Mouse (Mus musculus) neural tube, embryonic 12.5 days (tissue): ENCODE results near the gene Phldb1. TPM values are rescaled to one million over a fixed set of nuclear protein-coding genes. Genes with fewer than 3 reads are reported as not detected.
"Not testable (repeated sequence)": the region's sequence is repeated elsewhere in the genome, so short reads cannot be mapped to it uniquely, and the experiment has no call there.

Experiments used
- ATAC-seq: fragments of 200-750 bp; cut with Nextera tagmentation; 2 replicates; pipeline ENCODE4 v1.8.0; 2017; ENCODE audit warnings: low read depth, mild to moderate bottlenecking, moderate TSS enrichment, moderate library complexity; ENCODE audit not compliant: low FRiP score
- H3K27ac ChIP-seq: fragments of 300-500 bp; sonication (generic); 2 replicates; pipeline ENCODE4 v1.5.1; 2016
- H3K27me3 ChIP-seq: fragments of 300-500 bp; sonication (generic); replicated peaks from 2 replicates; pipeline ENCODE4 v1.6.1; 2016; ENCODE audit warnings: mild to moderate bottlenecking
- H3K36me3 ChIP-seq: fragments of 300-500 bp; sonication (generic); 2 replicates; pipeline ENCODE4 v1.6.1; 2016; ENCODE audit warnings: mild to moderate bottlenecking
- H3K4me1 ChIP-seq: fragments of 300-500 bp; sonication (generic); 2 replicates; pipeline ENCODE4 v1.6.1; 2016
- H3K4me2 ChIP-seq: fragments of 300-500 bp; sonication (generic); replicated peaks from 2 replicates; pipeline ENCODE4 v1.6.1; 2016; ENCODE audit warnings: mild to moderate bottlenecking
- H3K4me3 ChIP-seq: fragments of 300-500 bp; sonication (generic); 2 replicates; pipeline ENCODE4 v1.5.1; 2016
- H3K9ac ChIP-seq: fragments of 300-500 bp; sonication (generic); 2 replicates; pipeline ENCODE4 v1.6.1; 2016; ENCODE audit warnings: mild to moderate bottlenecking
- H3K9me3 ChIP-seq: fragments of 300-500 bp; sonication (generic); 2 replicates; pipeline ENCODE4 v1.6.1; 2016; ENCODE audit warnings: mild to moderate bottlenecking
- WGBS: fragments of 180-500 bp; shearing (Covaris S2); methylation state at CpG from one replicate; pipeline ENCODE4 v1.1.7; 2016; 5-methylcytosine and 5-hydroxymethylcytosine counted together
- polyA plus RNA-seq: library from polyadenylated mRNA; unstranded; fragments of >200 nt; fragmentation: Nextera tagmentation; extraction: Ambion mirVana; gene quantifications from 2 replicates; pipeline ENCODE4 v1.2.1, GENCODE M21; 2016

The Phldb1 gene
- 58.9 and 61.6 TPM in 2 replicates for polyA plus RNA-seq

DNA sequence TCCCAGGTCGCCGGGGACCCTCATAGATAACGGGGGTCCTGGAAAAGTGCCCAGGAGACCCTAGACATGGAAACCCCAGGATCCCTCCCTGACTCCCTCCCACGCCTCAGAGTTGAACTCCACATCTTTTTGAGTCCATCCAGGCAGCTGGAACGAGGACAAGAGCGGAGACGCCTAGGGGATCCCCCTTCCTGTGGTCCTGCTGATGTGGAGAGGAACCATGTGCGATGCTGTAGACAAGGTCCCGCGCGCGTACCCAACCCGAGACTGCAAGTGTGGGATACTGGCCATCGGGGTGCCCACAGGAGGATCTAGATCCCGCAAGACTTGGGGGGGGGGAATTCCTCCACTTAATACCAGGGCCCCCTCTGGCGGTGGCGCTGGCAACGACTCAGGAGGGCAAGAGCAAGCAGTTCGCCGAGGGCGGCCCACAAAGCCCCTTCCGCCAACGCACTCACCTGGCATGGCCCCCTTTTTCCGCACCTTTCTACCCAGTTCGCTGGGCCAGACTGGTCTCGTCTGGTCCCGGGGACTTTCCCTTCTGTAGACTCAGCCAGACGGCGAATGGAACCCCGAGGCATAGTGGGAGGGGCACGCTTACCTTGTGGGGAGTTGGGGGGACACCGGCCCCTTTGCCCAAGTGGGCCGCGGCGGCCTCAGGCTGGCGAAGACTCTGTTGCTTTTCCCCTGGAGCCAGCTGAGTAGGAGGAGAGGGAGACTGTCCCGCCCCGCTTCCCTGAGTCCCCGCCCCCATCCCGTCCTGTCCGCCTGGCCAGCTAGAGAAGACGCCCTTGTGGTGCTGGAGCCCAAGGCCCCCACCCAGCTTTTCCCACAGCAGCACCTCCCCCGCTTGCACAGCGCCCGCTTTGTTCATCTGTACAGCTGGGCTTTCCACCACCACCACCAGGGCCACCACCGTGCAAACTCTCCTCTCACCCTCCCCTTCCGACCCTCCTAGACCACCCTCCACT lies at the start of gene Phldb1:
Gene Phldb1, minus strand, starts transcription at position 675 of the 971 bp plus-strand sequence.
- Histone ChIP-seq H3K4me3 (peak within 1 kb of the TSS; percentile 64), H3K9ac (peak within 1 kb of the TSS; percentile 69), H3K4me1 (peaks cover 26% of the 10 kb centered on the region), H3K27ac (no peak within 1 kb of the TSS), H3K27me3 (peaks cover 5% of the 10 kb centered on the region; the same call in 1 of the 2 replicates), H3K36me3 (no peaks in the 10 kb centered on the region), H3K9me3 (no peaks in the 10 kb centered on the region), H3K4me2 (peak within 1 kb of the TSS; percentile 99)
- under 1% methylated on average over 47 of the region's 47 CpGs for WGBS
- ATAC-seq: peak; percentile 78

DNA sequence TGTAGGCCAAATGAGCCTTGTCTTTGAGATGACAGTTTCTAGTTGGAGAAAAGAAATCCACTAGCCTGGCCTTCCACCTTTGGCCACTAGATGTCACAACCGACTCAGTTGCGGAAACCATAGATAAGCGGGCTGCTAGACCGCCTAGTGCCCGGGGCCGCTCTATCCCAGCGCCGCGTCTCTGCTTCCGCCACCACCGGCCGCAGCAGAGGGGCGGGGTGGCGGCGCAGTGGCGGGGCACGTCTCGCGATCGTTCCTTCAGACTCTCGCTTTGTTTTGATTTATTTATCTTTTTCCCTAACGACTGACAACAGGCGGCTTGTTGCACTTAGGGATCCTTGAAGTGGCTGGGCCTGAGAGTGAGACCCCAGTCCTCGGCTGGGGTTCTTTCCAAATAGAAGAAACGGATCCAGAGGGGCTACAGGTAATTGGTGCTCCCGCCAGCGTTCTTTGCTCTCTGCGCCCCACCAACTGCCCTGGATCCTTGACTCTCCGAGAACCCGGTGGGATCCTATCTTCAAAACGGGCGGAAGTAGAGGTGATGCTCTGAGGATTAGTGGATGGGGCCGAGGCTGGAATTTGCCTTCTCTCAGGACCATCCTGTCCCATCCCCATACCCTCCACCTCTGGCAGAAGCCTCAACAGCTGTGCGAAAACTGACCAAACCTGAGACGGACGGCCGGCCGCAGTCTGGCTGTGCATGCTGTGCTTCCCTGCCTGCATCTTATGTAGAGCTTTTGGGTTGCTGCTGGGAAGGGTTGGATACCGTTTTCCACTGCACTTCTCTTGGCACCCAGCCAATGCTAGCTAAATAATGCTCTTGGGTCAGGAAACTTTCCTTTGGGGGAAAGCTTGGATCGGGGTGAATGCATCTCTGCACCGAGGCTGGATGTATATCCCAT lies 38.0 kb upstream of the Phldb1 start:
- Histone ChIP-seq H3K9ac (peak overlapping the region; percentile 77), H3K4me2 (peak overlapping the region; percentile 73), H3K27me3 (no peaks in the 10 kb centered on the region), H3K9me3 (no peaks in the 10 kb centered on the region), H3K4me1 (peaks cover 9% of the 10 kb centered on the region), H3K27ac (peak overlapping the region; percentile 53), H3K4me3 (peak overlapping the region; percentile 66), H3K36me3 (peaks cover 15% of the 10 kb centered on the region)
- under 1% methylated on average over 41 of the region's 41 CpGs for WGBS
- ATAC-seq: peak; percentile 97

DNA sequence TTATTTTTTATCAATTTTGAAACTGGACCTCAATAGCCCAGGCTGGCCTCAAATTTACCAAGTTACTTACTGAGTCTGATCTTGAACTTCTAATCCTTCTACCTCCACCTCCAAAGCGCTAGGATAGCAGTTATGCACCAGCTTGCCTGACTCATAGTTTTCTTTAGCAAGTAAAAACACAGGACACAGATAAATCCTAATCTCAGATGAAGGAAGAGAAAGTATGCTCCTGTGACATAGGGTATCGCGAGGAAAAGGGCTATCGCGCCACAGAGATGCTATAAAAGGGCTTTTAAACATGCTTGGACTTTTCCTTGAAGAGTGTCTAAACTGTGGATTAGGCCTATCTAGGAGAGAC lies 37.4 kb upstream of the Phldb1 start:
- Histone ChIP-seq H3K4me3 (no peak overlapping the region), H3K4me1 (peaks cover 9% of the 10 kb centered on the region), H3K9ac (no peak overlapping the region), H3K4me2 (no peak overlapping the region), H3K27me3 (no peaks in the 10 kb centered on the region), H3K36me3 (peaks cover 15% of the 10 kb centered on the region), H3K27ac (no peak overlapping the region), H3K9me3 (no peaks in the 10 kb centered on the region)
- no peak for ATAC-seq
- 27% methylated on average over 5 of the region's 5 CpGs for WGBS

DNA sequence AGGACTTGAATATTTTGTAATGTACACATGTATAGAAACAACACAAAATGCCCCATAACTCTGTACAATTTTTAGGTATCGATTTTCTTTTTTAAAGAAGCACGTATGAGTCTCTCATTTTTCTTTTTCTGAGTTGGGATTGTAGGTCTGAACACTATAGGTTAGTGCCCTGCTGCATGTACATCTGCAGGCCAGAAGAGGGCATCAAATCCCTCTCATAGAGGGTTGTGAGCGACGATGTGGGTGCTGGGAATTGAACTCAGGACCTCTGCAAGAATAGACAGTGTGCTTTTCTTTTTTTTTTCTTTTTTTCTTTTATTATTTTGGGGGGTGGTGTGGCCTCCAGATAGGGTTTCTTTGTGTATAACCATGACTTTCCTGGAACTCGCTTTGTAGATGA lies 36.4 kb upstream of the Phldb1 start:
- H3K9ac ChIP-seq: no peak overlapping the region
- peaks cover 15% of the 10 kb centered on the region for H3K36me3 ChIP-seq
- no peak for ATAC-seq
- no peak overlapping the region for H3K4me2 ChIP-seq
- H3K4me1 ChIP-seq: peaks cover 16% of the 10 kb centered on the region
- 94% methylated on average over 5 of the region's 5 CpGs for WGBS
- no peak overlapping the region for H3K27ac ChIP-seq
- no peaks in the 10 kb centered on the region for H3K27me3 ChIP-seq
- no peaks in the 10 kb centered on the region for H3K9me3 ChIP-seq
- no peak overlapping the region for H3K4me3 ChIP-seq

DNA sequence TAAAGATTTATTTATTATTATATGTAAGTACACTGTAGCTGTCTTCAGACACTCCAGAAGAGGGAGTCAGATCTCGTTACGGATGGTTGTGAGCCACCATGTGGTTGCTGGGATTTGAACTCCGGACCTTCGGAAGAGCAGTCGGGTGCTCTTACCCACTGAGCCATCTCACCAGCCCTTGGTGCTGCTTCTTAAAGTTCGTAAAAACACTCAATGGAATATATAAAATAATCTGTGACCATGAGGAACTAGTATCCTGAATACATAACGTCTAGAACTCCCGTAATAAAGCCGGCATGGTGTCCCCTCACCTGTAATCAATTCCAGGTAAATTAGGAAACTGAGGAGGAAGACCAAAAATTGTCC lies 33.0 kb upstream of the Phldb1 start:
- H3K27me3 ChIP-seq, H3K9me3 ChIP-seq, H3K9ac ChIP-seq, H3K36me3 ChIP-seq, H3K27ac ChIP-seq: not testable (repeated sequence)
- 0 out of 2 replicates have a peak overlapping the region, but pooled peaks have one; percentile 9 for H3K4me3 ChIP-seq
- WGBS: 34% methylated on average over 9 of the region's 9 CpGs
- H3K4me2 ChIP-seq: peak overlapping the region; percentile 75
- peak; percentile 39 for ATAC-seq
- H3K4me1 ChIP-seq: peaks cover 14% of the 10 kb centered on the region

DNA sequence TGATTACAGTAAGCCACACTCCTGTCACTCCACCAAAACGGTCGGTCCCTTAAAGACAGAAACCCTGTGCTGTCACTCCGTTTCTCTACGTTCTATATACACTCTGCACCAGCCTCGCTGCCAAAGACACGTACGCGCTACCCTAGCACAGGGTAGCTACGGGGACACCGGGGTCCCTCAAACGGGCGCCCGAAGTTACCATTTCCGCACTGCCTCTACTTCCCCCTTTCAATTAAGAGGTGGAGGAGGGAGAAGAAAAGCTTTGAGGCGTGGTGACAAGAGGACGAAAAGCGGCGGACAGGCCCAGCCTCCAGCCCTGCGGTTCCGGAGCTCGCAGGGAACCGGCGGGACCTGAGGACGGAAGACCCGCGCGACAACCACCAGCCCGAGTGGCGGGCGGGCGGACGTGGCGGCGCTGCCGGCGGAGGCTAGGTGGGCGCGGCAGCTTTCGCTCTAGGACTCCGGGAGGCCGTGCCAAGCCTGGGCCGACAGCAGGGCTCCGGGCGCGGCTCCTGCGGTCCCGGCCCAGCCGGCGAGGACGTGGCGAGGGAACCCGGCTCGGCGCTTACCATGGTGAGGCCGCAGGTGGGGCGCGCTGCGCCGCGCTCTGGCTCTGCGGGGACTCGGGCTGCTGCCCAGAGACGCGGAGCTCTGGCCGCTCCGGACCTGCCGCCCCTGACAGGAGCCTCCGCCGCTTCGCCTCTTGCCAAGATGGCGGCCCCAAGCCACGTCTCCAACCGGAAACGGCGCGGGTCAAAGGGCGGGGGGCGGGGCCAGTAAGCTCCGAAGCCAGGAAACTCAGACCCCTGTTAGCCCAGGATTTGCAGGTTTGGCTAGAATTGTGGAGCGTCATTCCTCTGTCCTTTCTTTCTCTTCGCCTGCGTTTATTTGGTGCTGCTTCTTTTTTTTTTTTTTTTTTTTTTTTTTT lies 32.4 kb upstream of the Phldb1 start, which contains the start of the genes Arcn1 and Ift46:
Gene Arcn1, minus strand, starts transcription at position 745 of the 928 bp plus-strand sequence.
Gene Ift46, plus strand, starts transcription at position 808 of the 928 bp plus-strand sequence.
- no peaks in the 10 kb centered on the region for H3K36me3 ChIP-seq
- H3K9ac ChIP-seq: peak within 1 kb of the TSS; percentile 95
- H3K4me2 ChIP-seq: peak within 1 kb of the TSS; percentile 75
- H3K27me3 ChIP-seq: no peaks in the 10 kb centered on the region
- ATAC-seq: peak; percentile 89
- H3K4me1 ChIP-seq: peaks cover 14% of the 10 kb centered on the region
- peak within 1 kb of the TSS; percentile 95 for H3K27ac ChIP-seq
- H3K9me3 ChIP-seq: no peaks in the 10 kb centered on the region
- peak within 1 kb of the TSS; percentile 98 for H3K4me3 ChIP-seq
- WGBS: under 1% methylated on average over 81 of the region's 82 CpGs

DNA sequence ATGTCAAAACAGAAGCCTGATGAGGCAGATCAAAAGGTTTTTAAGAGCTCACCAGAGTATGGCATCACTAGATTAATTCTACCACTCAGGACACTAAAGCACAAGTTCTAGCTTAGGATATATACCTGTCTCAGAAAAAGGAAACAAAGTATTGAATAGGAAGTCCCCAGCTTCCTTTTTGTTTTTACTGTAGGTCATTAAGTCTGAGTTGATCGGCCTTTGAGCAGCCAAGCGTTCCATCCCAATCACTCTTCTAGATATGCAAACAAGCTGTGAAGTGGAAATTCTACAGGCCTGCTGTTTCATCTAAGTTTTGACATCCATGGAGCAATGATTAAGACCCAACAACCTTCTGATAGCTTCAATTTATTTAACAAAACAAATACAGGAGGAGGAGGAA lies 25.9 kb upstream of the Phldb1 start:
- WGBS: 75% methylated on average over 2 of the region's 2 CpGs
- no peak overlapping the region for H3K4me3 ChIP-seq
- no peak overlapping the region for H3K27ac ChIP-seq
- H3K4me2 ChIP-seq: no peak overlapping the region
- no peaks in the 10 kb centered on the region for H3K9me3 ChIP-seq
- no peaks in the 10 kb centered on the region for H3K27me3 ChIP-seq
- peaks cover 4% of the 10 kb centered on the region for H3K4me1 ChIP-seq
- no peak overlapping the region for H3K9ac ChIP-seq
- no peak for ATAC-seq
- peaks cover 27% of the 10 kb centered on the region for H3K36me3 ChIP-seq

DNA sequence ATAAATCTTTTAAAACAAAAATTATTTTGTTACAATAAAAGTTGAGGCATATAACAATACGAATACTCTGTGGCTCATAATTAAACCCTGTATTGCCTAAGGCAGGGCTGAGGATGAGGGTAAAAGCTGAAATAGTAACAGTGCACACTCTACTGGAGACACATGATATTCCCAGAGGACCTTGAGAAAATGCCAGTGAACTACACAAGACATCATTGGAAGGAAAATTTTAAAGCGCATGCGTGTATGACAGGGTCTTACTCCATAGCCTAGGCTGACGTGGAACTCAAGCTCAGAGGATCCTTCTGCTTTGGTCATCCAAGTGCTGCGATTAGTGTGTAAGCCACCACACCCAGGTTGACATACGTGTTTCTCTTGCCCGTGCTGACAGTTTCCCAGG lies 13.5 kb upstream of the Phldb1 start:
- no peaks in the 10 kb centered on the region for H3K9me3 ChIP-seq
- no peak overlapping the region for H3K27ac ChIP-seq
- H3K9ac ChIP-seq: no peak overlapping the region
- 97% methylated on average over 7 of the region's 7 CpGs for WGBS
- H3K27me3 ChIP-seq: no peaks in the 10 kb centered on the region
- H3K4me3 ChIP-seq: no peak overlapping the region
- no peak overlapping the region for H3K4me2 ChIP-seq
- no peaks in the 10 kb centered on the region for H3K4me1 ChIP-seq
- ATAC-seq: no peak
- peaks cover 79% of the 10 kb centered on the region for H3K36me3 ChIP-seq

DNA sequence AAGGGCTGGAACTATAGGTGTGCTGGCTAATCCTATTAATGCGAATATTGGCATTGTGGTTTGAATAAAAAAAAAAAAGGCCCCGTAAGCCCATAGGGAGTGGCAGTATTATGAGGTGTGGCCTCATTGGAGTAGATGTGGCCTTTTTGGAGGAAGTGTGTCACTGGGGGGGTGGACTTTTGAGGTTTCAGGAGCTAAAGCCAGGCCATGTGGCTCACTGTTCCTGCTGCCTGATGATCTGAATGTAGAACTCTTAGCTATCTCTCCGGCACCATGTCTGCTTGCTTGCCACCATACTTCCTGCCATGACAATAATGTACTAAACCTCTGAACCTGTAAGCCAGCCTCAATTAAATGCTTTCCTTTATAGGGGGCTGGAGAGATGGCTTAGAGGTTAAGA lies 12.3 kb upstream of the Phldb1 start:
- Histone ChIP-seq H3K9me3 (no peaks in the 10 kb centered on the region), H3K4me3 (no peak overlapping the region), H3K27me3 (no peaks in the 10 kb centered on the region), H3K9ac (no peak overlapping the region), H3K27ac (no peak overlapping the region), H3K4me2 (no peak overlapping the region), H3K4me1 (no peaks in the 10 kb centered on the region), H3K36me3 (peaks cover 84% of the 10 kb centered on the region)
- ATAC-seq: no peak
- WGBS: 95% methylated on average over 3 of the region's 3 CpGs

DNA sequence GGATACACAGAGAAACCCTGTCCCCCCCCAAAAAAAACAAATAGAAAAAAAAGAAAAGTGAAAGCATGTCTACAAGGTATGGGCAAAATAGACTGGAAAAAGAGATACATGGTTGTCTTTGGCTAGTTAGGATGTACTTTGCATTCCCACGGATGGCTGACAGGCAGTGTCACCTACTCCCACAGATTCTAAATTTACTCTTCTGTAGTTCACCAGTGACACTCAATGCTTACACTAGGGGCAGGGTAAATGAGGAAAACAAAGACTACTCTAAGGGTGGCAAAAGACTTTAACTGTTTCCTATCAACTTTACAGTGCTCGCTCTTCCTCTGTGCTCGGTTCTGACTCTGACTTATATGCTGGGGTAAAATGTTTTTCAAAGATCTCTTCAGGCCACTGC lies 11.7 kb upstream of the Phldb1 start:
- H3K27ac ChIP-seq: no peak overlapping the region
- no peak overlapping the region for H3K9ac ChIP-seq
- no peaks in the 10 kb centered on the region for H3K4me1 ChIP-seq
- H3K27me3 ChIP-seq: no peaks in the 10 kb centered on the region
- H3K4me2 ChIP-seq: no peak overlapping the region
- H3K36me3 ChIP-seq: peaks cover 80% of the 10 kb centered on the region
- H3K4me3 ChIP-seq: no peak overlapping the region
- no peaks in the 10 kb centered on the region for H3K9me3 ChIP-seq
- WGBS: 95% methylated on average over 3 of the region's 3 CpGs
- no peak for ATAC-seq

DNA sequence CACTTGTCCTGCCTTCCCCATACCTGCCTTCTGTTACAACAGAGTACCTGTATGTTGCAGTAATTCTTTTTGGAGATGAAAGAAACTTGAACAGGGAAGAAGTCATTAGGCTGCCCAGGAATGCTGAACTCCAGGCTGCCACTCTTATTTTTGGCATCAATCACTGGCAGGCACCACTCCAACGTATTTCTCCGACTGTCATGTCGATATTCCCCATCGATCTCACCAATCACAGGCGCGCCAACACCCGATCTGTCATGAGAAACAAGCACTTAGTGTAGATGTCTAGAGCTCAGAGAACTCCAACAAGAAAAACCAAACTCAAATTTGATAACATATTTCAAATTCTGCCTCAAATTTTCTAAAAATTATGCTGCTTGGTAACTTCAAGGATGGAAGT lies 10.4 kb upstream of the Phldb1 start:
- Histone ChIP-seq H3K27ac (no peak overlapping the region), H3K4me1 (no peaks in the 10 kb centered on the region), H3K4me3 (no peak overlapping the region), H3K4me2 (no peak overlapping the region), H3K9me3 (no peaks in the 10 kb centered on the region), H3K9ac (no peak overlapping the region), H3K36me3 (peaks cover 69% of the 10 kb centered on the region), H3K27me3 (no peaks in the 10 kb centered on the region)
- WGBS: 95% methylated on average over 7 of the region's 7 CpGs
- no peak for ATAC-seq
